ENCODE assay signal across 11 mouse cellular contexts in genomic region chr2:130613091-130613490, GRCm38 (mm10). TPM values are rescaled to one million over a fixed set of nuclear protein-coding genes. Genes with fewer than 3 reads are reported as not detected.
A peak's percentile ranks its signal among the peaks of the same experiment; 100 is the strongest.
DNase-seq lines count a peak whose midpoint lies in the region; ATAC-seq and TF ChIP-seq lines count a peak whose summit lies in the region.
"Had no signal": no experiment of that assay in that cellular context is flagged by ENCODE, and none has a peak within 500 bp of the region (broad histone marks: within the 10 kb centered on the region; RNA-seq: fewer than 3 reads in every experiment).

No protein-coding gene starts in this region.

- peak; percentile 26 for DNase-seq in heart, postnatal 4 days
- no peak for DNase-seq in heart, postnatal 14 days
- DNase-seq in 416B (ENCODE audit: low read depth): peak; percentile 46
- no peak for DNase-seq in Patski (ENCODE audit: low read depth, low spot score)
- DNase-seq in kidney, postnatal 10 days: peak; percentile 51
- no peak for DNase-seq in spleen, adult 18-20 months
- DNase-seq in ovary, postnatal 14 days (ENCODE audit: low spot score): no peak
- DNase-seq in ovary, postnatal 10 days (ENCODE audit: low spot score): no peak
- DNase-seq: layer of hippocampus, adult 9-11 months had no signal

- intact Hi-C loops in heart, postnatal 14 days (cut with DNase I): no loop called here

- POLR2A ChIA-PET in Patski (lab: Charles Lee): no interaction called here

- no peak for ATAC-seq in Patski

- peak; percentile 69 for TF ChIP-seq CTCF in Patski (IDR thresholded peaks at IDR 0.05)

- no peaks in the 10 kb centered on the region for H3K27me3 ChIP-seq in Patski

- CTCF ChIA-PET in Patski (lab: Charles Lee): interaction anchor here (0.7 to 1.9 kb wide), 9 partner anchors 9 to 154 kb away, joined by 3 to 11 read pairs (median 3); partner anchors contain the start of gene Ddrgk1

- in situ Hi-C loops in Patski (cut with MboI; ENCODE audit: low pct_unique_long_range_greater_than_20kb): loop anchor here (10.0 kb wide), 1 partner anchor 152 kb away; no protein-coding TSS in a partner anchor

RNA-seq across cellular contexts. Expression of gene Fastkd5, which starts 16.7 kb away (rescaled TPM):
- total RNA-seq in heart, postnatal 4 days (2021): 1 to 10 TPM; 8.1 to 9.2 TPM
- 1 to 10 TPM; 7.3 to 9.3 TPM for total RNA-seq in heart, postnatal 14 days (2021)
- 8.1 TPM for polyA plus RNA-seq in Patski (2021)

RNA-seq across cellular contexts. Expression of gene Ubox5, which starts 16.7 kb away (rescaled TPM):
- total RNA-seq in heart, postnatal 4 days (2021): 1 to 10 TPM; 5.5 TPM
- 1 to 10 TPM; 4.2 to 4.5 TPM for total RNA-seq in heart, postnatal 14 days (2021)
- polyA plus RNA-seq in Patski (2021): 8.9 TPM

RNA-seq across cellular contexts. Expression of gene Lzts3, which starts 29.5 kb away (rescaled TPM):
- 1 to 10 TPM; 4.3 to 5.0 TPM for total RNA-seq in heart, postnatal 4 days (2021)
- 1 to 10 TPM; 3.3 to 4.6 TPM for total RNA-seq in heart, postnatal 14 days (2021)
- polyA plus RNA-seq in Patski (2021): 14.6 TPM

RNA-seq across cellular contexts. Expression of gene Avp, which starts 30.7 kb away (rescaled TPM):
- total RNA-seq in heart, postnatal 4 days (2021): 1 to 10 TPM in 1 of 2 experiments, under 1 TPM in 1; 0.83 to 1.5 TPM
- 1 to 10 TPM in 1 of 2 experiments, under 1 TPM in 1; 0.88 to 1.2 TPM for total RNA-seq in heart, postnatal 14 days (2021)
- not detected for polyA plus RNA-seq in Patski (2021)
- total RNA-seq: gastrocnemius, postnatal 4 days had no signal
- polyA plus RNA-seq: stomach, embryonic 16.5 days had no signal

RNA-seq across cellular contexts. Expression of gene Oxt, which starts 37.1 kb away (rescaled TPM):
- not detected for total RNA-seq in heart, postnatal 4 days (2021)
- total RNA-seq in heart, postnatal 14 days (2021): not detected
- not detected for polyA plus RNA-seq in Patski (2021)
- total RNA-seq: gastrocnemius, postnatal 4 days had no signal
- polyA plus RNA-seq: stomach, embryonic 16.5 days had no signal

Comparison
In these comparisons a context has a peak if more than half of its experiments do, and no peak if none do; other contexts are left out.
1. DNase-seq: peak in heart, postnatal 4 days (single experiment), 416B (single experiment) and kidney, postnatal 10 days (single experiment); none in heart, postnatal 14 days (0 of 2), Patski (single experiment), spleen, adult 18-20 months (0 of 2), ovary, postnatal 14 days (single experiment) and ovary, postnatal 10 days (single experiment).